Mouse (Mus musculus): ENCODE results near the gene Fxyd3.
A peak's percentile ranks its signal among the peaks of the same experiment; 100 is the strongest.

The Fxyd3 gene

DNA sequence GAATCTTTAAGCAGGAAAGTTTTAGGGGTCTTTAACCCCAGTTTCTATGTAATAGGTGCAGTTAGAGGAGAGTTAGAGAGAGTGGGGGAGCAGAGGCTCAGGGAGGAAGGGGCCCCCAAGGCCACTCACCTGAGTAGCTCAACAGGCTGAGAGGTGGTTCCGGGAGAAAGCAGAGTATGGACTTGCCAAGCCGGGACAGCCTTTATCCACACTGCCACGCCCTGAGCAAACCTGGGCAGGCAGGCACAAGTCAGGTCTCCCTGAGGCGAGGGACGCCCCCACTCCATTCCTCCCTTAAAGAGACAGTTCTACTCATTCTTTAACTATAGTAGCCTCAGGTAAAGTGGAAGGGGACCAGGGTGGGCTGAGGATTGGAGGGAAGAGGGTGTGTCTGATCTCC, at the start of gene Fxyd3:
Fxyd3 (minus strand) TSS at position 213 of the 400 bp plus-strand sequence.
- no peak for DNase-seq

DNA sequence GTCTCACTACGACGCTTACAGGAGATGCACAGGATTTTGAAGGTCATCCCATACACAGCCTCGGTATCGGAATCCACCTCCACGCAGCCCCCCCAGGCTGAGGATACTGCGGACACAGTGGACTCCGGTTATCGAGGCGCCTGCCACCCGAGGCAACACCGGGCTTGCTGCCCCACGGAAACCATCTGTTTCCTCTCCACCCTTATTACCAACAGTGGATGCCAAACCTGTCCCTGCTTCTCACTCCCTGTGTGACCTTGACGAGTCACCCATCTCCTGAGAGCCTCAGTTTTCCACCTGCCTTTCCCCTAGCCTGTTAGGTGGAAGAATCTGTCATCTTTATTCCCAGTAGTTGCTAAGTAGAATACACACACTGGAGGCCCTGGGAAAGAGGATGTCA, 48.6 kb upstream of the Fxyd3 start:
- DNase-seq: peak; percentile 50 to 61

DNA sequence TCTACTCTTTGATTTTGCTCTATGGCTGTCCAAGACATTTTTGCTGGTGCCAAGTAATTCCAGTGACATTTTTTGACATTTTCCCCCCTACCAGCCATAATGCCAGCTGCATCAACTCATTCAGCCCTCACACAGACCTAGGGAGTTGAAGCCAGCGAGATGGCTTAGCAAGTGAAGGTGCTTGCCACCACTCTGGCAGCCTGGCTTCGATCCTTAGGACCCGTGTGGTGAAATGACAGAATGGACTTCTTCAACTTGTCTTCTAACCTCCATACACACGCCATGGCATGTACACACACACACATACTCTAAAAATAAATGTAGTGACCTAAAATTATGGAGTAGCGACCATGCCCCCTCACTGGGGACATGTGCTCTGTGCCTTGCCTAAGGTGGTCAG, 47.9 kb upstream of the Fxyd3 start:
- no peak for DNase-seq

- DNase-seq: no peak
These were observed 47.2 kb upstream of the Fxyd3 start for GRCm38 (mm10) chr7:31123697-31124096.

- DNase-seq: peak in 1 of 2 experiments; percentile 44
These were observed 46.4 kb upstream of the Fxyd3 start for GRCm38 (mm10) chr7:31122641-31123631.

DNA sequence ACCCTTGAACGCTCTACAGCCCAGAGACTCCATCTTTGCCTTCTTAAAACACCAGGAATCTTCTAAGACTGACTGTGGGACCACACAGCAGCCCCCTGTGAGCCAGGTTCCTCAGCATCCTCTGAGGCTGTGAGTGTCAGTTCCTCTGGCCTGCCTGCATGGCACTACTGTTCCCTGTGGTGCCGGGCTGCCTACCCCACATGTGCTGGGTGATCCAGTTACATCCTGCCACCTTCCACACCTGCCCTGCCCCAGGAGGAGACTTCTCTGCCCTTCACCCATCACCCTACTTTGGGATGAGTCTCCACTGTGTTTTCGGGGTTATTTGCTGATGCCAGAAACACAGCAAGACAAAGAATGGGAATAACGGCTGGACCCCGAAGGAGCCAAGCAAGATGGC, 43.1 kb upstream of the Fxyd3 start:
- DNase-seq: no peak

DNA sequence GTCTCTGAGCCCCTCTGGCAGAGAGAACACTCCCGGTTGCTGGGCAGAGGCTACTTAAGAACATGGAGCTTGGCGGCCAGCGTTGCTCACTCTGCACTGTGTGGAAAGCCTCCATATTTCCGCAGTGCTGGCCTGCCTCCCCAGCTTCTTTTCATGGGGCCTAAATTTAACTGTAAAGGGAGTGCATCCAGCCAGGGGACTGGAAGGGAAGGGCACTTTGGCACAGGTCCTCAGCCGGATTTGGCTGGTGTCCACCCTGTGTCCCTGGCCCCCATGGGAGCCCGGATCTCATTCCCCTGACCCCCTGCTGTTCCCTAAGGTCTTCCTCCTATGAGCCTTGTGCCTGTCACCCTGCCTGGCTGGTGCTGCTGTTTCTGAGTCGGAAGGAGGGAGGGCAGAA, 42.0 kb upstream of the Fxyd3 start:
- peak; percentile 63 to 67 for DNase-seq

DNA sequence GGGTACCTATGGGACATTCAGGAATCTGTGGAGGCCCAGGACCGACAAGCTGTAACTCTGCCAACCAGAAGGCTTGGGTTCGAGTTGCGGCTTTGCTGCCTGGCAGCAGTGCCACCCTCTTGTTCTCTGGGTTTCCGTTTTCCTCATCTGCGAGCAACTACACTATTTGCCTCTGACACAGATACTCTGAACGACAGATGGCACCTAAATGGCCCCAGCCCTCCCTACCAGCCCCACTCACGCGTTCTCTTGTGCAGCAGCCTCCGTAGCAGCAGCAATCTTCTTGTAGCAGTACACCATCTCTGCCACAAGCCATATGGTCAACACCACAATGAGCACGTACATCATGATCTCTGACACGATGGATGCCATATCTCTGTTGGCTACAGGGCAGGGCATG, 41.0 kb upstream of the Fxyd3 start:
- peak; percentile 50 to 52 for DNase-seq

- DNase-seq: peak in 1 of 2 experiments; percentile 37
These were observed 40.2 kb upstream of the Fxyd3 start for GRCm38 (mm10) chr7:31116721-31117145.

DNA sequence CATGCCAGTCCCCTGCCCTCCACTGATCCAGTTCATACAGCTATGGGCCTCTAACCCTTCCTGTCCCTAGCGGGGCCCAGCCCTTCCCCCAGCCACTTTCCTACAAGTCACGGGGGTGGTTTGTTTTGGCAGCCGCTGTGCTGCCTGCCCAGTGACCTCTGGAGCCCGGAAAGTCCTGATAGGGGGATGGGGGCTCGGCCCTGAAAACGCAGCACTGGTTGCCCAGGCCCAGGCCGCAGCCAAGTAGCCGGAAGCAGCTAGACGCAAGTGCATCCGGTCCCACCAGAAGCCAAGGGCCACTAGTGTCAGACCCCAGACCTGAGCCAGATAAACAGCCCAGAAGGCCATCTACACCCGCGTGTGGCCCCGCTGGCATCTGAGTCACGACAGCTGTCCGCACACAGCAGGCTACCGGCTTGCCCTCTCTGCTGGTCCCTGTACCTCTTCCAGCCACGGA, 39.1 kb upstream of the Fxyd3 start:
- DNase-seq: peak; percentile 70 to 77

GRCm38 (mm10) chr7:31115182-31115581, 38.7 kb upstream of the Fxyd3 start, which contains the start of gene Hpn:
TSS of gene Hpn (minus strand) at chr7:31115290.
- no peak for DNase-seq

DNA sequence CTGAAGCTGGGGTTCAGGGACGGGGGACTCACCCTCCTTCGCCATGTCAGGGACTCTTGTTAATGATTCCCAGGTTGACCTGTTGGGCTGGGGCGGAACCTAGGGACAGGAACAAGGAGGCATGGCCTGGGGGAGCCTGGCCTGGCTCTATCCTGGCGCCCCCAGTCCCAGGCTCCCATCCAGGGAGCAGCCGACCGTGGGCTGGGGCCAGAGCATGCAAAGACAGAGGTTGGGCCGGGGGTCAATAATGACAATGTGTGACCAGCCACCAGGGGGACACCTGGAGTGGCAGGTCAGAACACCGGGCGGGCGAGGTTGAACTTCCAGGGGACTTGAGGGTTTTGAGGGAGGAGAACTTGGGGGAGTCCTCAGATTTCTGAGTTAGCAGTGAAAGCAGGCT, 38.1 kb upstream of the Fxyd3 start:
- DNase-seq: no peak

GRCm38 (mm10) chr7:31113800-31114199, 37.3 kb upstream of the Fxyd3 start:
- DNase-seq: no peak

- DNase-seq: no peak
These were observed 35.5 kb upstream of the Fxyd3 start for GRCm38 (mm10) chr7:31112036-31112435.

DNA sequence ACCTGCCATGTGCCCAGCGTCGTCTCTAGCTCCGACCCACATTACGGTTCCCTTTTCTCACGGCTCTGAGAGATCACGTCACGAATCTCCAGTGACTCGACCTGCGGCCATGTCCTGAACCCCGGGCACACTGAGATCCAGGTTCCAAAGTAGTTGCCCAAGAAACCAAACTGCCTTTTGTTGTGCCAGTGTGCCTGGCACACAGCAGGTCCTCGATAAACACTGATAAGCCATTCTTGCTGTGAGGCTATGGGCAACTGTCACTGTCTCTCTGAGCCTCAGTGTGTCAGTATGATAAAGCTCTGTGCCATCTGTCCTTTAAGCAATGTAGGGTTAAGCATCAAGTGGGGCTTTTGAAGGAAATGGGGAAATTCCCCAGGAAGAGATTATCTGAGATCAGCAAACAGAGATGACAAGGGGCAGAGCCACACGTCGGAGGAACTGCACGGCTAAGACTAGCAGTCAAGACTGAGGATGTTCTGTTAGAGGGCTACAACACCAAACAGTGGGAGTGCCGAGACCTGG, 34.4 kb upstream of the Fxyd3 start:
- no peak for DNase-seq

DNA sequence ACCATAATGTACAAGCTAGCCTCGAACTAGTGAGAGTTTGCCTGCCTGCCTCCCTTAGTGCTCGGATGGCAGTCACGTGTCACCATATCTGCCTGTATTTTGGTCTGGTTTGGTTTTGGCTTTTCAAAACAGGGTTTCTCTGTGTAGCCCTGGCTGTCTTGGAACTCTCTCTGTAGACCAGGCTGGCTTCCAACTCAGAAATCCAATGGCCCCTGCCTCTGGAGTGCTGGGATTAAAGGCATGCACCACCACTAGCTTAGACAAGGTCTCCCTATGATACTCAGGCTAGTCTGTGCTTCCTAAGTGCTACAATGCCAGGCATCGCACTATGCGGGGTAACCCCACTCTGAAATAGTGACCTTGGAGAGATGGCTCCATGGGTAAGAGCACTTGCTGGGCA, 33.3 kb upstream of the Fxyd3 start:
- no peak for DNase-seq

DNA sequence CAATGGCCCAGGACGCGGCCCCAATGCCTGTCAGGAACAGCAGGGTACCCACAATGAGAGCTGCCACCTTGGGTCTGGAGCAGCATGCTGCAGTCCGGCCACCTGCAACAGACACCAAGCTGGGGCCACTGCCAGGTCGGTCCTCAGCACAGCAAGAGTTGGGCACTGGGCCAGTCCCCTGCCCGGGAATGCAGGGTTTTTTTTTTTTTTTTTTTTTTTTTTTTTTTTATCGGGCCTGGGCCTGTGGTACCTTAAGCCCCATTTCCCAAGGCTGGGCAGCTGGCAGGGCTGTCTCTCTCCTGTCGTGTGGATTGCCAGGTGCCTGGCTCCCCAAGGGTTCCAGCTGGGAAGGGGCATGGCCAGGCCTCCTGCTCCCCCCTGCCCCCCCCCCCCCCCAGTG, 32.6 kb upstream of the Fxyd3 start:
- DNase-seq: peak; percentile 69 to 70

GRCm38 (mm10) chr7:31107781-31108180, 31.3 kb upstream of the Fxyd3 start:
- DNase-seq: no peak

- DNase-seq: no peak
These were observed 29.7 kb upstream of the Fxyd3 start for GRCm38 (mm10) chr7:31106166-31106565.

GRCm38 (mm10) chr7:31105061-31105768, 28.7 kb upstream of the Fxyd3 start:
- DNase-seq: peak; percentile 75 to 79

DNA sequence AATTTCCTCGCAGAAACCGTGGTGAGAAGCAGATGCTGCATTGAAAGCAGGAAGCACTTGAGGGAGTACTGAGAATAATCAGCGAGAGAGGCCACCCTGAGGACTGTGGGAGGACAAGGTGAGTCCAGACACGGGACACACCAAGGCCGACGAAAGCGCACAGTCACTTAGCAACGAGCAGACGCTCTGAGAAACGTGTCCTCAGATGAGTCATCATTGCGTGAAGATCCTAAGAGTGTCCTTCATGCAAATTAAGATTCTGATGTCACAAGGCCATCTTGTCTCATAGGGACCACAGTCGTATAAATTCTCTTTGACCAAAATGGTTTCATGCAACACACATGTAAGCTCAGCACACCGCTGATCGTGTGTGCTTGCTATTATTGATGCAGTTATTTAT, 24.3 kb upstream of the Fxyd3 start:
- no peak for DNase-seq

DNA sequence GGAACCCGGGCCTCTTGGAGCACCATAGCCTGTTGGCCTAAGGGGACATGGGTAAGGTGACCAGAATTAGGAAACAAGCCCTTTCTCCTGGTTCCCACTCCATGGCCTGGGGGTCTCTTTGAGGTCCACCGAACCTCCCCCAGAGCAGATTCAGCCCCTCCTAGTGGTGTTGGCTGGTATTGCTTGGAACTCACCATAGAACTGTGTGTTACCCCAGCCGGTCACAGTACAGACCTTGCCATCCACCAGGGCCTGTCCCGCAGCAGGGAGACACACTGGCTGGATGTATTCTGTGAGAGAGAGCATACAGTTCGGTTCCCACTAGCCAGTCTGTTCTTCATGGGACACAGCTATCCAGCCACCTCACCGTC, 23.1 kb upstream of the Fxyd3 start:
- peak in 1 of 2 experiments; percentile 43 for DNase-seq
